Mouse (Mus musculus): ENCODE measurements around the gene Exosc1. TPM values are rescaled to one million over a fixed set of nuclear protein-coding genes. Genes with fewer than 3 reads are reported as not detected.
A peak's percentile ranks its signal among the peaks of the same experiment; 100 is the strongest.

Gene Exosc1
- polyA plus RNA-seq, 1 experiment from 2014 or later: 76.8 TPM

GRCm38 (mm10) chr19:41912121-41913080, 20.8 kb downstream of the Exosc1 start:
- WGBS: under 1% methylated on average over 51 of the region's 53 CpGs
- no peaks in the 10 kb centered on the region for H3K9me3 ChIP-seq
- peak overlapping the region; percentile 90 for H3K4me2 ChIP-seq (replicated peaks)
- H3K4me3 ChIP-seq: peak overlapping the region; percentile 92
- ATAC-seq (ENCODE audit: low FRiP score, low read depth): peak; percentile 82
- H3K27ac ChIP-seq (replicated peaks): peak overlapping the region; percentile 80
- H3K27me3 ChIP-seq: no peaks in the 10 kb centered on the region
- peak overlapping the region; percentile 88 for H3K9ac ChIP-seq (replicated peaks)
- peaks cover 18% of the 10 kb centered on the region for H3K4me1 ChIP-seq
- H3K36me3 ChIP-seq: peaks cover 21% of the 10 kb centered on the region

- peaks cover 11% of the 10 kb centered on the region for H3K36me3 ChIP-seq
- no peaks in the 10 kb centered on the region for H3K9me3 ChIP-seq
- ATAC-seq (ENCODE audit: low FRiP score, low read depth): peak; percentile 94
- H3K4me3 ChIP-seq: peak within 1 kb of the TSS; percentile 92
- H3K4me2 ChIP-seq (replicated peaks): peak within 1 kb of the TSS; percentile 90
- WGBS: 5% methylated on average over 54 of the region's 54 CpGs
- peak within 1 kb of the TSS; percentile 88 for H3K9ac ChIP-seq (replicated peaks)
- H3K27ac ChIP-seq (replicated peaks): peak within 1 kb of the TSS; percentile 87
- no peaks in the 10 kb centered on the region for H3K27me3 ChIP-seq
- peaks cover 18% of the 10 kb centered on the region for H3K4me1 ChIP-seq
Measured at GRCm38 (mm10) chr19:41911178-41912073, 21.8 kb downstream of the Exosc1 start, which contains the start of gene Pgam1. Gene Pgam1, plus strand, starts transcription at chr19:41911923.

- Histone ChIP-seq H3K36me3 (0 out of 2 replicates have a peak, but pooled peaks cover 3% of the 10 kb centered on the region), H3K27ac (replicated peaks) (no peak overlapping the region), H3K4me2 (replicated peaks) (no peak overlapping the region), H3K27me3 (no peaks in the 10 kb centered on the region), H3K9me3 (no peaks in the 10 kb centered on the region), H3K9ac (replicated peaks) (no peak overlapping the region), H3K4me3 (no peak overlapping the region), H3K4me1 (peaks cover 18% of the 10 kb centered on the region)
- no peak for ATAC-seq (ENCODE audit: low FRiP score, low read depth)
- 91% methylated on average over 2 of the region's 2 CpGs for WGBS
Measured at GRCm38 (mm10) chr19:41910396-41910795, 22.8 kb downstream of the Exosc1 start.

- Histone ChIP-seq H3K4me1 (peaks cover 12% of the 10 kb centered on the region), H3K27me3 (no peaks in the 10 kb centered on the region), H3K4me3 (no peak overlapping the region), H3K27ac (replicated peaks) (no peak overlapping the region), H3K9ac (replicated peaks) (no peak overlapping the region), H3K4me2 (replicated peaks) (no peak overlapping the region), H3K9me3 (no peaks in the 10 kb centered on the region), H3K36me3 (no peaks in the 10 kb centered on the region)
- 93% methylated on average over 3 of the region's 3 CpGs for WGBS
- no peak for ATAC-seq (ENCODE audit: low FRiP score, low read depth)
Measured at GRCm38 (mm10) chr19:41908736-41909135, 24.5 kb downstream of the Exosc1 start.

GRCm38 (mm10) chr19:41907079-41907760, 26.0 kb downstream of the Exosc1 start:
- H3K4me2 ChIP-seq (replicated peaks): no peak overlapping the region
- no peak for ATAC-seq (ENCODE audit: low FRiP score, low read depth)
- no peaks in the 10 kb centered on the region for H3K36me3 ChIP-seq
- no peak overlapping the region for H3K27ac ChIP-seq (replicated peaks)
- no peaks in the 10 kb centered on the region for H3K9me3 ChIP-seq
- WGBS: 59% methylated on average over 8 of the region's 8 CpGs
- no peak overlapping the region for H3K9ac ChIP-seq (replicated peaks)
- no peak overlapping the region for H3K4me3 ChIP-seq
- no peaks in the 10 kb centered on the region for H3K27me3 ChIP-seq
- H3K4me1 ChIP-seq: no peaks in the 10 kb centered on the region

- 65% methylated on average over 6 of the region's 6 CpGs for WGBS
- no peak for ATAC-seq (ENCODE audit: low FRiP score, low read depth)
- Histone ChIP-seq H3K36me3 (no peaks in the 10 kb centered on the region), H3K27ac (replicated peaks) (no peak overlapping the region), H3K4me3 (no peak overlapping the region), H3K9ac (replicated peaks) (no peak overlapping the region), H3K4me1 (no peaks in the 10 kb centered on the region), H3K4me2 (replicated peaks) (no peak overlapping the region), H3K9me3 (no peaks in the 10 kb centered on the region), H3K27me3 (no peaks in the 10 kb centered on the region)
Measured at GRCm38 (mm10) chr19:41906311-41907078, 26.7 kb downstream of the Exosc1 start.

- Histone ChIP-seq H3K9ac (replicated peaks) (no peak overlapping the region), H3K36me3 (no peaks in the 10 kb centered on the region), H3K27ac (replicated peaks) (no peak overlapping the region), H3K4me2 (replicated peaks) (no peak overlapping the region), H3K4me1 (no peaks in the 10 kb centered on the region), H3K9me3 (no peaks in the 10 kb centered on the region), H3K4me3 (no peak overlapping the region), H3K27me3 (no peaks in the 10 kb centered on the region)
- ATAC-seq (ENCODE audit: low FRiP score, low read depth): no peak
- 86% methylated on average over 2 of the region's 2 CpGs for WGBS
Measured at GRCm38 (mm10) chr19:41905246-41905645, 28.0 kb downstream of the Exosc1 start.

- WGBS: 86% methylated on average over 10 of the region's 10 CpGs
- Histone ChIP-seq H3K27ac (replicated peaks) (no peak overlapping the region), H3K9me3 (no peaks in the 10 kb centered on the region), H3K4me3 (no peak overlapping the region), H3K4me2 (replicated peaks) (no peak overlapping the region), H3K4me1 (no peaks in the 10 kb centered on the region), H3K9ac (replicated peaks) (no peak overlapping the region), H3K27me3 (no peaks in the 10 kb centered on the region), H3K36me3 (no peaks in the 10 kb centered on the region)
- no peak for ATAC-seq (ENCODE audit: low FRiP score, low read depth)
Measured at GRCm38 (mm10) chr19:41902848-41903593, 30.2 kb downstream of the Exosc1 start.

- H3K27me3 ChIP-seq: no peaks in the 10 kb centered on the region
- no peaks in the 10 kb centered on the region for H3K9me3 ChIP-seq
- H3K4me2 ChIP-seq (replicated peaks): no peak overlapping the region
- ATAC-seq (ENCODE audit: low FRiP score, low read depth): no peak
- H3K27ac ChIP-seq (replicated peaks): no peak overlapping the region
- no peak overlapping the region for H3K4me3 ChIP-seq
- H3K4me1 ChIP-seq: no peaks in the 10 kb centered on the region
- H3K9ac ChIP-seq (replicated peaks): no peak overlapping the region
- WGBS: 65% methylated on average over 2 of the region's 2 CpGs
- H3K36me3 ChIP-seq: no peaks in the 10 kb centered on the region
Measured at GRCm38 (mm10) chr19:41901696-41902095, 31.5 kb downstream of the Exosc1 start.

GRCm38 (mm10) chr19:41900495-41901090, 32.6 kb downstream of the Exosc1 start:
- Histone ChIP-seq H3K36me3 (no peaks in the 10 kb centered on the region), H3K4me1 (peaks cover 4% of the 10 kb centered on the region; the same call in 1 of the 2 replicates), H3K27ac (replicated peaks) (no peak overlapping the region), H3K9ac (replicated peaks) (no peak overlapping the region), H3K4me2 (replicated peaks) (no peak overlapping the region), H3K4me3 (no peak overlapping the region), H3K9me3 (no peaks in the 10 kb centered on the region), H3K27me3 (no peaks in the 10 kb centered on the region)
- 88% methylated on average over 8 of the region's 8 CpGs for WGBS
- no peak for ATAC-seq (ENCODE audit: low FRiP score, low read depth)
